ENCODE assay signal across 8 mouse cellular contexts in the genomic region with DNA sequence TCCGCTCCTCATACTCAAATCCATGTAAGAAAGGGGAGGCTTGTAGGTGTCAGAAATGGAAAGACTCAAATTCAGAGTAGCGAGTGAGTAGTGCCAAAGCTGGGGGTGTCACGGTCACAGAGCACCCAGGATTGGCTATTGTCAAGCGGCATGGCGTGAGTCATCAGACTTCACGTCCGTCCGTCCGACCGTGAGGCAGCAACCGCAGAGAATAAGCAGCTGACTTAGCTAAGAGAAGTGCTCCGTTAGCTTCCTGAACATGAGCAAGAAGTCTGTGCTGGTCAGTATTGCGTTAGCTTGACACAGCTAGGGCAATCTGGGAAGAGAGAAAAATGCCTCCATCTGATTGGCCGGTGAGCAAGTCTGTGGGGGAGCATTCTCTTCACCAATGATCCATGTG.
DNase-seq lines count a peak whose midpoint lies in the region; ATAC-seq lines count a peak whose summit lies in the region.

No protein-coding gene starts in this region.

- peak overlapping the region; percentile 58 for H3K4me2 ChIP-seq in heart, embryonic 13.5 days

- H3K36me3 ChIP-seq in heart, embryonic 13.5 days: no peaks in the 10 kb centered on the region

- no peaks in the 10 kb centered on the region for H3K9me3 ChIP-seq in heart, embryonic 13.5 days

- peak; percentile 25 for DNase-seq in gastrocnemius, postnatal 14 days
- DNase-seq in gastrocnemius, adult 8-10 months (ENCODE audit: low spot score in 2 of 2): no peak
- peak; percentile 62 for DNase-seq in Muller cell, postnatal 12 days (ENCODE audit: inconsistent ontology term)
- DNase-seq in lung, postnatal 25 days (ENCODE audit: low spot score): peak; percentile 31
- no peak for DNase-seq in embryo, embryonic 10.5 days (ENCODE audit: low spot score)
- DNase-seq in layer of hippocampus, postnatal 25 days (ENCODE audit: extremely low spot score in 1 of 2, low spot score in 1 of 2): no peak
- DNase-seq in cerebellum, postnatal 36 days: no peak

- intact Hi-C loops in gastrocnemius, postnatal 14 days (cut with DNase I; ENCODE audit: low total_unique reads): loop anchor here (5.0 kb wide), 1 partner anchor 131 kb away; no protein-coding TSS in a partner anchor

- WGBS in heart, embryonic 13.5 days: 58% methylated on average over 14 of the region's 14 CpGs

- ATAC-seq in heart, embryonic 13.5 days (ENCODE audit: extremely low read depth, insufficient number of reproducible peaks, low FRiP score, low TSS enrichment): no peak

- no peaks in the 10 kb centered on the region for H3K27me3 ChIP-seq in heart, embryonic 13.5 days (replicated peaks)

- H3K4me1 ChIP-seq in heart, embryonic 13.5 days: peaks cover 22% of the 10 kb centered on the region

- peak overlapping the region; percentile 53 for H3K27ac ChIP-seq in heart, embryonic 13.5 days (replicated peaks)

- peak overlapping the region; percentile 34 for H3K4me3 ChIP-seq in heart, embryonic 13.5 days

- H3K9ac ChIP-seq in heart, embryonic 13.5 days: no peak overlapping the region; the same call in 1 of the 2 replicates

Comparison
In these comparisons a context has a peak if more than half of its experiments do, and no peak if none do; other contexts are left out.
1. DNase-seq: peak in gastrocnemius, postnatal 14 days (single experiment), Muller cell, postnatal 12 days (single experiment) and lung, postnatal 25 days (single experiment); none in gastrocnemius, adult 8-10 months (0 of 2), embryo, embryonic 10.5 days (single experiment), layer of hippocampus, postnatal 25 days (0 of 2) and cerebellum, postnatal 36 days (0 of 2).